Mouse (Mus musculus) Patski (cell line): ENCODE measurements around the gene Polr2l. TPM values are rescaled to one million over a fixed set of nuclear protein-coding genes. Genes with fewer than 3 reads are reported as not detected.

ENCODE experiments used
- ATAC-seq: fragments of 100-300 bp; one replicate; pipeline ENCODE4 v1.8.0; 2021
- CTCF ChIA-PET: fragments of 350-600 bp; sonication (Branson Sonifier 250); formaldehyde crosslinking; loops from one replicate; lab custom pipeline; 2022; ENCODE audit warnings: inconsistent platforms; lab: Charles Lee
- POLR2A ChIA-PET: fragments of 350-600 bp; sonication (Branson Sonifier 250); formaldehyde crosslinking; loops from one replicate; lab custom pipeline; 2022; ENCODE audit warnings: antibody characterized with exemption, inconsistent platforms; lab: Charles Lee
- DNase-seq: peaks from one replicate; pipeline ENCODE4 v3.0.0-alpha.2; 2011; ENCODE audit warnings: low read depth, low spot score
- H3K27me3 ChIP-seq: fragments of 371-371 bp; one replicate; pipeline ENCODE4 v1.5.1; 2021
- CTCF ChIP-seq: fragments of 100-300 bp; IDR thresholded peaks from one replicate; pipeline ENCODE4 v1.5.1; 2021
- in situ Hi-C: fragments of 300-500 bp; cut with MboI; formaldehyde crosslinking; loops from 3 replicates; pipeline ENCODE4 v1.11.1; 2018; ENCODE audit warnings: low pct_unique_long_range_greater_than_20kb, mixed read lengths
- polyA plus RNA-seq: library from polyadenylated mRNA; unstranded; gene quantifications from one replicate; pipeline ENCODE4 v1.2.3, GENCODE M21; 2021

Gene Polr2l
- polyA plus RNA-seq, 1 experiment from 2014 or later: 55.2 TPM

GRCm38 (mm10) chr7:141431434-141432185 lies 43.3 kb downstream of the Polr2l start:
- in situ Hi-C loops: no loop called here
- no peaks in the 10 kb centered on the region for H3K27me3 ChIP-seq
- ATAC-seq: no peak
- no peak for DNase-seq
- CTCF ChIA-PET: no interaction called here
- no peak for TF ChIP-seq CTCF
- POLR2A ChIA-PET: interaction anchor here (1.4 kb wide), 1 partner anchor 15 kb away, joined by 3 read pairs; no protein-coding TSS in a partner anchor

DNA sequence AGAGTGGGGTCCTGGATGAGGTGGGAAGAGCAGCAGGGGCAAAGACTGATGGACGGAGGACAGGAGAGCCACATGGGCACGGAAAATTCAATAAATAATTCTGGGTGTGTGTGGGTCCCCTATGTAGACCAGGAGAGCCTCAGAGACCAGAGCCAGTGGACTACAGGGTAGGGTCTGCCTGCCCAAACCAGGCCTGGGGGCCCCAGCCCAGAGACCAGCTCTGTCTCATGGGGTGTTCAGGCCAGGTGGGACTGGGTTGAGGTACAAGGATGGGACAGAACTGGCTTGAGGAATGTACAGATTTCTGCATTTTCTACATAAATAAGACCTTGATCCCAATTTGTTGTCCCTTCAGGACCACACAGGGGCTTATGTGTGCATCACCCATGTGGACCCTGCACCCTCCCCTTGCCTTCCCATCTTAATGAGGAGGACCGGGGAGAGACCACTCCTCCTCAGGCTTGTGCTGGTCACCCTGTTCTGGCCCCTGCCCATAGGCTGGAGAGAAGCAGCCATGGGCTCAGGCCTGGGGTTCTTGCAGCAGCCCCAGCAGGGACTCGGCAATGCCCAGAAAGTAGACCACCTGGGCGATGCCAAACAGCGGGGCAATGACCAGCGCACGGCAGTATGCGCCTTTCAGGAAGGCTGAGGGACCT lies 44.2 kb downstream of the Polr2l start:
- CTCF ChIA-PET: no interaction called here
- POLR2A ChIA-PET: interaction anchor here (1.4 kb wide), 1 partner anchor 14 kb away, joined by 3 read pairs; no protein-coding TSS in a partner anchor
- DNase-seq (no peak), ATAC-seq (no peak)
- in situ Hi-C loops: no loop called here
- no peaks in the 10 kb centered on the region for H3K27me3 ChIP-seq
- no peak for TF ChIP-seq CTCF

- ChIA-PET CTCF (no interaction called here), POLR2A (no interaction called here)
- in situ Hi-C loops: no loop called here
- H3K27me3 ChIP-seq: no peaks in the 10 kb centered on the region
- TF ChIP-seq CTCF: no peak
- ATAC-seq (no peak), DNase-seq (no peak)
Observed at GRCm38 (mm10) chr7:141429840-141430584, 44.9 kb downstream of the Polr2l start.

DNA sequence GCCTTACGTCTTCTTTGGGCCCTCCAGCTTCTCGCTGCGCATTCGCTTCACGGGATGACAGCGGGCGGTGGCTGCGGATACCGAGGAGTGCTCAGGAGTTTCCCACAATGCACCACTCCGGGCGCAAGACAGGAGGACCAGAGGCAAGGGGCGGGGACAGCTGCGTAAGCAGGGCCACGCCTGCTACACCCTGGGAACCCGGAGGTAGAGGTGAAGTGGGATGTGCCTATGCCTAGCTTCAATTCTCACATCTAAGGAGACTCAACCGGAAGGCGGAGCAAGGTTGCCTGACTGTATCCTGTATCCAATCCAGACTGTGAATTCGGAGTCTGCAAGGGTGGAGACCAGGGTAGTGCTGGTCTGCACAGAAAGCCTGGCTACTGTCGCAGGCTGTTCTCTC lies 45.6 kb downstream of the Polr2l start, which contains the start of gene Cend1:
Gene Cend1, minus strand, starts transcription at position 182 of the 400 bp plus-strand sequence.
- POLR2A ChIA-PET: interaction anchor here (0.6 kb wide), 1 partner anchor 14 kb away, joined by 3 read pairs; no protein-coding TSS in a partner anchor
- TF ChIP-seq CTCF: no peak
- in situ Hi-C loops: no loop called here
- no peaks in the 10 kb centered on the region for H3K27me3 ChIP-seq
- DNase-seq (no peak), ATAC-seq (no peak)
- CTCF ChIA-PET: interaction anchor here (1.3 to 2.0 kb wide), 2 partner anchors 11 to 13 kb away, joined by 4 to 6 read pairs; no protein-coding TSS in a partner anchor

DNA sequence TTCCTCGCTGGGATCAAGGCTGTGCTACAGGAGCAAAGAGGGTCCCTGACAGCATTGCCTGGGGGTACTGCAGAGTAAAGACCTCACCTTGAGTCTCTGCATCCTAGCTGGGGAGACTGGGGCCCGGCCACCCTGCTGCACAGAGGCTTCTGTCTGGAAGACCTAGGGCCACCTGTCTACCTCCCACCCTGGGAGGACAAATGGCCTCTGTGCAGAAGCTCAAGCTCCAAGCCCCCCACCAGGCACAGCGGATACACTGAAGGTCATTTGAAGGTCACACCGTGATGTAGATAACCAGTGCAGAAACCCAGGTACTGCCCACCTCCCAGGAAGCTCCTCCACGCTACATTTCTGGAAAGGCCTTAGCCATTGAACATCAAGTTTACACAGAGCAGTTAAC lies 46.2 kb downstream of the Polr2l start:
- in situ Hi-C loops: no loop called here

DNA sequence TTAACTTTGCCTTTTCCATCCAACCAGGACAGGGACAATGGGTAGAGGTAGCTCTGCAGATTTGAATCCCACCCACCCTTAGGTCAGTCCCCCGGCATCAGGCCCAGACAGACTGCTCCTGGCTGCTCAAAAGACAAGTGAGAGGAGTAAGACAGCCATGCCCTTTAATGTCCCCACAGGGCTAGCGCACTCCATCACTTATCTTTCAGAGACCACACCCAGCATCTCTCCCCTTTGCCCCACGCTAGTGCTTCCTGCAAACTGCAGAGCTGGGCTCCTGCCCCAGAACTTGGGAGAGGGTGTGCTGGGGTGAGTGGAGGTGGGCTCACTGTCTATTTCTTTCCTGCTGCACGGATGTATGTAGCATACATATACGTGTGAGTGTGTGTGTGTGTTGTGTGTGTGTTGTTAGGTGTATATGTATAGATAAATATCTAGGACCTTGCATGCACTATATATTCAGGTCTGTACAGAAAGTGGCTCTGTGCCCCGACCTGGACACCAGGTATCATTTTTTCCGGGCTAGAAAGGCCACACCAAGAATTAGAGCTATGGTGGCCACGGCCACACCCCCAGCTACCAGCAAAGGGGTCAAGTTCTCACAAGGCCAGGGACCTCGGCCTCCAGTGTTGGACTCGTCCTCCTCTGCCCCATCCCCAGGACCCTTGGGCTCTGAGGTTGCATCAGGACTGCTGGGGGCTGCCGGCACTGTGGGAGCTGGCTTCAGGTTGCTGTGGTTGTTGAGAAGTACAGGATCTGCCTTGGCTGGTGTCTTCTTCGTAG lies 47.8 kb downstream of the Polr2l start:
- in situ Hi-C loops: no loop called here
- ChIA-PET POLR2A (no interaction called here), CTCF (interaction anchor here (1.2 to 2.0 kb wide), 3 partner anchors 9 to 13 kb away, joined by 3 to 7 read pairs (median 6); no protein-coding TSS in a partner anchor)
- no peak for ATAC-seq
- TF ChIP-seq CTCF: no peak
- no peaks in the 10 kb centered on the region for H3K27me3 ChIP-seq
- DNase-seq: no peak

More for the DNA sequence above, 46.2 kb downstream of the Polr2l start:
- ChIA-PET POLR2A (interaction anchor here (0.5 to 0.9 kb wide), 2 partner anchors 8 to 205 kb away, joined by 3 to 8 read pairs; no protein-coding TSS in a partner anchor), CTCF (interaction anchor here (1.3 to 2.0 kb wide), 2 partner anchors 10 to 14 kb away, joined by 4 to 6 read pairs; no protein-coding TSS in a partner anchor)
- H3K27me3 ChIP-seq: no peaks in the 10 kb centered on the region
- ATAC-seq (no peak), DNase-seq (no peak)
- no peak for TF ChIP-seq CTCF

DNA sequence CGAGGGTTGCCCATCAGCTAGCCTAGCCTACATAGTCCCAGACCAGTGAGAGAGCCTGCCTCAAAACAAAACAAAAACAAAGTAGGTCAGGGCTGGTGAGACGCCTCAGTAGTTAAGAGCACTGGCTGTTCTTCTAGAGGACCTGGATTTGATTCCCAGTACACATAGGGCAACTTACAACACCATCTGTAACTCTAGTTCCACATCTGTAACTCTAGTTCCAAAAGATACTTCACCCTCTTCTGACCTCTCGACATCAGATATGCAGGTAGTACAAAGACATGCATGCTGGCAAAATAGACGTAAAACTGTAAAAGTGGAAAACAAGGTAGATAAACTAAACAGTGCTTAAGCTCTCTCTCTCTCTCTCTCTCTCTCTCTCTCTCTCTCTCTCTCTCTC lies 51.1 kb downstream of the Polr2l start:
- ATAC-seq: no peak
- no peak for DNase-seq
- ChIA-PET POLR2A (no interaction called here), CTCF (no interaction called here)
- no peak for TF ChIP-seq CTCF
- in situ Hi-C loops: no loop called here
- H3K27me3 ChIP-seq: no peaks in the 10 kb centered on the region

Other genes with a start within 250 kb of the Polr2l start
- 68.6 TPM for gene Phrf1, start 246.3 kb downstream of the Polr2l start, polyA plus RNA-seq
- 10.5 TPM for gene Irf7, start 208.7 kb downstream of the Polr2l start, polyA plus RNA-seq
- gene Cdhr5, start 198.3 kb downstream of the Polr2l start, polyA plus RNA-seq: not detected
- gene Sct, start 196.0 kb downstream of the Polr2l start, polyA plus RNA-seq: not detected
- gene Drd4, start 183.1 kb downstream of the Polr2l start, polyA plus RNA-seq: not detected
- gene Deaf1, start 147.4 kb downstream of the Polr2l start, polyA plus RNA-seq: 62.1 TPM
- 34.0 TPM for gene Tmem80, start 147.4 kb downstream of the Polr2l start, polyA plus RNA-seq
- gene Eps8l2, start 136.3 kb downstream of the Polr2l start, polyA plus RNA-seq: 114 TPM
- gene Taldo1, start 82.9 kb downstream of the Polr2l start, polyA plus RNA-seq: 512 TPM
- 38.7 TPM for gene Gatd1, start 61.0 kb downstream of the Polr2l start, polyA plus RNA-seq
- gene Cend1, start 45.6 kb downstream of the Polr2l start, polyA plus RNA-seq: 0.04 TPM
- gene Slc25a22, start 37.2 kb downstream of the Polr2l start, polyA plus RNA-seq: 20.6 TPM
- gene Pidd1, start 31.1 kb downstream of the Polr2l start, polyA plus RNA-seq: 4.9 TPM
- gene Rplp2, start 27.8 kb downstream of the Polr2l start, polyA plus RNA-seq: 1,558 TPM
- 90.7 TPM for gene Pnpla2, start 19.9 kb downstream of the Polr2l start, polyA plus RNA-seq
- gene Cracr2b, start 14.0 kb downstream of the Polr2l start, polyA plus RNA-seq: 9.9 TPM
- gene Cd151, start 7.7 kb downstream of the Polr2l start, polyA plus RNA-seq: 551 TPM
- 479 TPM for gene Tspan4, start 108 bp upstream of the Polr2l start, polyA plus RNA-seq
- 41.6 TPM for gene Chid1, start 64.7 kb upstream of the Polr2l start, polyA plus RNA-seq
- 76.4 TPM for gene Ap2a2, start 87.0 kb upstream of the Polr2l start, polyA plus RNA-seq
- gene Muc6, start 180.2 kb upstream of the Polr2l start, polyA plus RNA-seq: 0.05 TPM
- gene Muc2, start 215.2 kb upstream of the Polr2l start, polyA plus RNA-seq: 0.33 TPM